Mouse (Mus musculus) testis, postnatal 10 days (tissue): ENCODE measurements around the gene Adssl1.
A peak's percentile ranks its signal among the peaks of the same experiment; 100 is the strongest.

Source experiments
- DNase-seq: peaks from one replicate; pipeline ENCODE4 v3.0.0; 2021; ENCODE audit warnings: low spot score

The Adssl1 gene

GRCm38 (mm10) chr12:112653157-112653824 lies 33.4 kb downstream of the Adssl1 start:
- peak; percentile 91 for DNase-seq

- DNase-seq = no peak
Measured at GRCm38 (mm10) chr12:112654076-112654475, 34.2 kb downstream of the Adssl1 start.

- no peak for DNase-seq
Measured at GRCm38 (mm10) chr12:112658619-112659018, 38.8 kb downstream of the Adssl1 start.

GRCm38 (mm10) chr12:112659109-112659508 lies 39.3 kb downstream of the Adssl1 start:
- peak; percentile 92 for DNase-seq

- peak; percentile 74 for DNase-seq
Measured at GRCm38 (mm10) chr12:112660576-112661326, 40.9 kb downstream of the Adssl1 start.

GRCm38 (mm10) chr12:112661327-112661605 lies 41.4 kb downstream of the Adssl1 start:
- no peak for DNase-seq

- no peak for DNase-seq
Measured at GRCm38 (mm10) chr12:112661851-112662250, 42.0 kb downstream of the Adssl1 start.

GRCm38 (mm10) chr12:112663303-112663702 lies 43.5 kb downstream of the Adssl1 start:
- no peak for DNase-seq

GRCm38 (mm10) chr12:112663716-112664115 lies 43.9 kb downstream of the Adssl1 start:
- no peak for DNase-seq

- DNase-seq = no peak
Measured at GRCm38 (mm10) chr12:112664124-112664523, 44.3 kb downstream of the Adssl1 start.

GRCm38 (mm10) chr12:112664656-112665055 lies 44.8 kb downstream of the Adssl1 start:
- no peak for DNase-seq

- no peak for DNase-seq
Measured at GRCm38 (mm10) chr12:112665445-112665844, 45.6 kb downstream of the Adssl1 start.

GRCm38 (mm10) chr12:112665881-112666544 lies 46.2 kb downstream of the Adssl1 start:
- DNase-seq = no peak

GRCm38 (mm10) chr12:112667619-112668297 lies 47.9 kb downstream of the Adssl1 start:
- DNase-seq = no peak

- peak; percentile 65 for DNase-seq
Measured at GRCm38 (mm10) chr12:112670718-112671393, 51.0 kb downstream of the Adssl1 start.

- peak; percentile 47 for DNase-seq
Measured at GRCm38 (mm10) chr12:112671891-112672290, 52.0 kb downstream of the Adssl1 start.

- DNase-seq = peak; percentile 66
Measured at GRCm38 (mm10) chr12:112672744-112673575, 53.1 kb downstream of the Adssl1 start.

- peak; percentile 80 for DNase-seq
Measured at GRCm38 (mm10) chr12:112673576-112674091, 53.8 kb downstream of the Adssl1 start.

- DNase-seq = peak; percentile 74
Measured at GRCm38 (mm10) chr12:112674132-112675011, 54.5 kb downstream of the Adssl1 start, which contains the start of gene Akt1. Gene Akt1 (minus strand): TSS chr12:112674884.
